Mouse (Mus musculus) cerebellum, postnatal 4 days (tissue): Measurements from ENCODE around the gene Dlg5.

Experiments
- DNase-seq, 2 experiments: peaks; one replicate each; pipeline ENCODE4 v3.0.0; 2022; ENCODE audit warnings: low spot score in 2 of 2, mixed read lengths in 1 of 2

Dlg5 gene

GRCm38 (mm10) chr14:24234411-24234810, 11.3 kb downstream of the Dlg5 start:
- DNase-seq, result no peak

GRCm38 (mm10) chr14:24232641-24233633, 12.8 kb downstream of the Dlg5 start:
- no peak for DNase-seq

- no peak for DNase-seq
Observed at GRCm38 (mm10) chr14:24228549-24228948, 17.2 kb downstream of the Dlg5 start.

GRCm38 (mm10) chr14:24227015-24227414, 18.7 kb downstream of the Dlg5 start:
- no peak for DNase-seq

GRCm38 (mm10) chr14:24226344-24226743, 19.4 kb downstream of the Dlg5 start:
- no peak for DNase-seq

GRCm38 (mm10) chr14:24222759-24223158, 23.0 kb downstream of the Dlg5 start:
- DNase-seq, result no peak

GRCm38 (mm10) chr14:24222273-24222672, 23.4 kb downstream of the Dlg5 start:
- DNase-seq, result no peak

DNA sequence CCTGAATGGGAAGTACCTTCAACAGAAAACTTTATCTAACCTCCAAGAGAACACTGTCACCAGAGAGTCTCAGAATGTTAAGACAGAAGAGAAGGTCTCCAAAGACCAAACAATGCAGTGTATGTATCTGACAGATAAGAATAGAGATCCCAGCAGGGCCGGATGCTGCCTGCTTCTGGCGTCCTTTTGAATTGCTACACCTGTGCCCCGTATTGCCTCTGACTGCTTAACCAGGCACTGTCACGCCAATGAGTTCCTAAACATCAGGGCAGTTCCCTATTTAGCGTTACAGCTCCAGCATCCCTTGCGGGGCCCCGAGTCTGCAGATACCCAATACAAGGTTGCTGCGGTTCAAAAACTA, 28.4 kb downstream of the Dlg5 start:
- DNase-seq, result no peak

DNA sequence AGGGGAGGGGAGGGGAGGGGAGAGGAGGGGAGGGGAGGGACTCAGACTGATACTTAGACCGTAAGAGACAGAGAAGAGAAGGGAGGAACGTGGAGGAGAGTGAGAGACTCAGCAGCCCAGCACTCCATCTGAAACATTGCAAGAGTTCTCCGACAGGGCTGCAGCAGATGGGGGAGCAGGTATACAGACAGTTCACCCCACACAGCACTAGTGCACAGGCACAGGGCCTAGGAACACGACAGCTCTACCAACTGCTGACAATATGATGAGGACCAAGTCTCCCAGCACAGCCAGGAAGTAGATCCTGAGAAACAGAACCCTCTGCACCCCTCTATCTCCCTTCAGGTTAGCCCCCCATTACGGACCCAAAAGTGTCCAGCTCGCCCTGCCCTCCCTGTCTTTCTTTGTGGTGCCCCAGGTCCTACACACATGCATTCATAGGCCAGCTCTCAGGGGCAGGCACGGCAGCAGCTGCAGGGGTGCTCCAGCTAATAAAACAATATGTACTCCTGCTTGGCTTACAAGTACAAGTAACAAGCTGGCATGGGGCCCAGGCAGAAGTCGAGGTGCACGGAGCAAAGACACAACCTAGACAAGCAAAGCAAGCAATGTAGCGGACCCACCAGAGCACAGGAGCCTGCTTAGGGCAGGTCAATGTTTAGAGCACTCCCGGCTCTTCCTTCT, 28.9 kb downstream of the Dlg5 start:
- no peak for DNase-seq

DNA sequence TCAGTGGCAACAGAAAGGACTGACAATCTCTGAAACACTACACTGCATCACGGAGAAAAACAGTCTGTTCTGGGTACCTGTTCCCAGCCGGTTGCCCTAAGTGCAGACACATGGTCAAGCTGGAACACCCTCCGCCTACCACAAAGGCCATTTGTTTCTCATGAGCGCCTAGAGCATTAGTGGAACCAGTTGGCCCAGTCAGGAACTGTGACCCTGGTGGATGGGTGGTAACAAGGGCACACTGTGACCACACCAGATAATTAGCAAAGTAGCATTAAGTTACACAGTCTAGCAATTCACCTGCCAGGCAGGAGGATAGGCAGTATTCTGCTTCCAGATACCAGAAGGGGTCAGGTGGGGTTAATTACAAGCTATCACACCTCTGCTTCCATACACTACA, 29.7 kb downstream of the Dlg5 start:
- no peak for DNase-seq

DNA sequence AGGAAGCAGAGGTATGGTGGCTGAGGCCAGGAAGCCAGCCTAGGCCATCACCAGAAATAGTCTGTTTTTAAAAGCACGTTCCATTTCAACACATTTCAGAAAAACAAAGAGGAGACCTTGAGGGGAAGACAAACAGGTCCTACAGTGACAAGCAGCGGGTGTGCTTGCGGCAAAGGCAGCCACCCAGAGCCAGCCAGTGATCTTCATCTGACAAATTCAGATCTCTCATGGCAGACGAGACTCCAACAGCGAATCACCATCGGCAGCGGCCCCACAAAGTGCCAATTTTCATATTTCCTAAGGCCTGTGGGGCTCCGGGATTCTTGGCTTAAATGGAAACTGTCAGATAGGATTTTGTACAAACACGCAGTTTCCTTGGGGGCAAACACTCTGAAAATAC, 31.3 kb downstream of the Dlg5 start:
- DNase-seq, result no peak

DNA sequence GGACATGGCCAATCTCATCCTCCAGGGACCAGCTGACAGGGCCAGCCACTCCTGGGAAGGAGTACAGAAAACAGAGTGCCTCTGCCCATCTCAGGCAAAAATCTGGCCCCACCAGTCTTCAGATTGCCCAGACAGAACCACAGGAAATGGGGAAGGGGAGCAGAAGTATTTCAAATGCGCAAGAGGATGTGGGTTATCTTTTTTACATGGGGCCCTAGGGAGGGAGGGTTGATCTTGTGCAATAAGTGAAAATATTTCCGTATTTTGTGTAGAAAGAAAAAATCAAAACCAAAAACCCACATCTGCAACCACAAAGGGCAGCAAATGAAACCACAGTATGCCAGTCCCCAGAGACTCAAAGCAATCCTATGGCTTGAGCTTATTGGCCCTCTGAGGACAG, 32.4 kb downstream of the Dlg5 start:
- no peak for DNase-seq

- no peak for DNase-seq
Observed at GRCm38 (mm10) chr14:24212861-24213260, 32.9 kb downstream of the Dlg5 start.

GRCm38 (mm10) chr14:24207360-24207752, 38.4 kb downstream of the Dlg5 start:
- no peak for DNase-seq

DNA sequence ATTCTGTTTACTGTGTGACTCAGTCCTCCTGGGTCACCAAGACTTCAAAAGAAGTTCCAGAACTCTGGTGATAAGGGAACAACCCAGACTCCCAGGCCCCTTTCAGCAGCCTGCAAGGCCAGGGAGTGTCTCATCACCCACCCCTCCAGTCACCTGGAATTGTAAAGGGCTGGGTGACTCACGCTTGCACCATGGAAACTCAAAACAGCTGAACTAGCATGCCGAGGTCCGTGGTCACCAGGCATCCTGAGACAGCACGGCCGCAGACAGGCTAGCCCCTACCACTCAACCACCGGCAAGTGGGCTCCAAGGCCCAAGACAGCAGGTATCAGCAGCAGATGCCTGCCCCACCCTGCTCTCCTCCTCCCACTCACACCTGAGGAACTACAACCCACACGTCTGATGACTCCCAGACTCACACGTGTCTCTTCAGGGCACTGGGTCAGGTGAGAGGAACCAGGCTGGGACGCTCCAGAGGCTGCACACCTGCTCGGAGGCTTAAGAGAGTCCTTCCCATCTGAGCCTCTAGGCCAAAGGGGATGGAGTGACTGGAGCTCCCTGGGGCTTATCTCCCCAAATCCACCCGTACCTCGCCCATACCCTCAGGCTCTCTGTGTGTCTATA, 38.9 kb downstream of the Dlg5 start:
- DNase-seq, result no peak

DNA sequence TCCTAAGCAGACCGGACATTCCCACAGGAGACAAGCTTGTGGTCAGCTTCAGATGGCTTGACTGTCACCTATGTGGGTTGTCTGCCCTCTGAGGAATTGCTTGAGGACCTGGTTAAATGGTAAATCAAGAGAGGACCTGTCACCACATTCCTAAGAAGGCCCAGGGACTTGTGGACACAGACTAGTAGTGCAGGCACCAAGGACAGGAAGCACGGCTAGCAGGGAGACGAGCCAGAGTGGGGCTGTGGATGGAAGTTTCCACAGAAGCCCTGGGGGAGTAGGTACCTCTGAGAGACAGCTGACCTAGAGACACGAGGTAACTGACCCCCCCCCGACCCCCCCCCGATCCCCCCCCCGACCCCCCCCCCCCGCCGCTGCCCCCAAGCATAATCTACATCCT, 39.4 kb downstream of the Dlg5 start:
- no peak for DNase-seq

DNA sequence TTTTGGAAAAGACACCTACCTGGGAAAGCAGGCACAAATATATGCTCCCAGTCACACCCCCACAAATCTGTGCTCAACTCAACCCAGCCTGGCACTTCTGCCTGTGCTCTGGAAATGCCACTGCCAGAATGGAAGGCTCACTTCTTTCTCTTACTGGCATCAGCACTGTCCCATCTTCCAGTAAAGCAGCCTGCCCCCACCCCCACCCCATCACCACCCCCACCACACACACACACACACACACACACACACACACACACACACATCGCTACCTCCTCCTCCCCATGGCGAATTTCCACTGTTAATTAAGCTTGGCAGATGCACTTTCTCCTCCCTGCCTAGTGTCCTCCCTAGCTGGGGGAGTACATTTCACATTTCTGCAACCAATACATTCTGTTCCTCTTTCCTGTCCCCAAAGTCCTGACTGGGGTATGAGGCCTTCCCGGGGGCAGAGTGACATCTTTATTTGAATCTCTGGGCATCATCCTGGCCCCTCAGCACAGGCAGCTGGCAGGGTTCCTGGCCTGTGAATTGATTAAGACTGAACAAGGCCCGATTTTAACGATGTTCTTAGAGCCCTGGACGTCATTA, 40.3 kb downstream of the Dlg5 start:
- DNase-seq, result peak in 1 of 2 experiments; percentile 25

- DNase-seq, result no peak
Observed at GRCm38 (mm10) chr14:24203210-24203609, 42.5 kb downstream of the Dlg5 start.

DNA sequence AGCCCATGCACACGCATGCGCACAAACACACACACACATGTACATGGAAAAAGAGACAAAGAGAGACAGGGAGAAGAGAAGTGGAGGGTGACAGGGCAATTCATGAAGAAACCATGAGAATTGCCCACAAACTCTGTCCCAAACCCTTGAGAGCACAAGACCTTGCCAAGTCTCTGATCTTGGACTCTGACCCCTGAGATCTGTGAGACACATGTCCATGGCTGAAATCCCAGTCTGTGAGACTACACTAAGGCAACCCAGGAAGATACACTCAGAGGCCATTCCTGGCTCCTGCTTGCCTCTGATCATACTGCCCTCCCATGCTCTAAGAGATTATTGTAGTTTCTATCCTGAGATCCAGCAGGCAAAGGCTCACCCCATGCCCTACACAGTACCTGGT, 44.9 kb downstream of the Dlg5 start:
- DNase-seq, result no peak

GRCm38 (mm10) chr14:24199732-24200131, 46.0 kb downstream of the Dlg5 start:
- no peak for DNase-seq

DNA sequence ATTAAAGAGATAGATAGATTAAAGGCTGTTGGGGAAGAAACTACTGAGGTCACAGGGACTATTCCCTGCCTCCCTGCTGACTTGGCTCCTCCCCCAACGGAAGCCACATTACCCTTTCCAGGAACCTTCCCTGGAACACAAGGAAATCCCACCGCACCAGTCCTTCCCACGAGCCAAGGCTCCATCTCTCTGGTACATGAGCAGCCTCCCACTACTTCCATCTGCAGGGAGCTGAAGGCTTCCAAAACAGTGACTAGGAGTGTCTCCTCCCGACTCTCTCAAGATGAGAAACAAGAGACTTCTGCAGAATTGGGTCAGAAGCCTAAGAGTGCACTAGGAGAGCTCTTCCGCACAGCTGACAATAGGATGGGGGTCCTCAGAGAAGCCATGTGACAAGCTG, 47.9 kb downstream of the Dlg5 start:
- DNase-seq, result no peak

DNA sequence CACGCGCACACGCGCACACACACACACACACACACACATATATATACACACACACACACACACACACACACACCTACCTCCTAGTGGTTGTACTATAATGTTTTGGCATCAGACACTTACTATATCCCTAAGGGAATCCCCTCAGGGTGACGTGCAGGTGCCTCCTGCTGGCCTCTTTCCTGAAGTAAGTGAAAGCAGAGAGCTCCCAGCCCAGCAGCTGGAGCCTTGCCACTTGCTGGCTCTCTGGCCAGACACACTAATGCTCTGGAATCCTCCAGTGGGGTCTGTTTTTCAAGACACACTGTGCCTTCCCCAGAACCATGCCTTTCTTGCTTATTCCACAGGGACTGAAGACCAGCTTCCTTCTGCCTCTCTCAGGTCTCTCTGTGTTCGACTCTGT, 48.8 kb downstream of the Dlg5 start:
- no peak for DNase-seq
